Mouse (Mus musculus): ENCODE measurements around the gene Vmn1r43. TPM values are rescaled to one million over a fixed set of nuclear protein-coding genes. Genes with fewer than 3 reads are reported as not detected.

Gene Vmn1r43
- 3.3 TPM for polyA plus RNA-seq (2014; fragmentation: Illumina TruSeq; extraction: RNeasy Lipid Tissue Mini Kit (QIAGEN cat#74804); ENCODE audit: low read depth, low replicate concordance)

DNA sequence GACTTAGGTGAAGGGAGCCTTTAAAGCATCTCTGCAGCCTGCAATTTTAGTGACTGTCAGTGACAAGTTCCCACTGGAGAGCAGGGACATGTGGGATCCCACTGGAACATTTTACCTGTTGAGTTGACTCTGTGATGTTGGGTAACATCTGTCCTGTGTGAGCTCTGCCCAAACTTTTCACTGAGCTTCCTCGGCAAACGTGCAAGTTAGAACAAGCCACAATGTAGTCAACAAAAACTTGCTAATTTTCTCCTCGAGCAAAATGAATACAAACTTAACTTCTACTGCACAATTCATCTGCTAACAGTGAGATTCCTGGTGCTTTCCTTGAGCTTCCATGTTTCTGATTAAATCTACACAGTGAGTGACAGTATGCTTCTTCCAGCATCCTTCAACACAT, at the start of gene Vmn1r43, which contains the start of gene Vmn1r42:
Gene Vmn1r43, minus strand, starts transcription at position 101 of the 400 bp plus-strand sequence.
Gene Vmn1r42, minus strand, starts transcription at position 101 of the 400 bp plus-strand sequence.

DNA sequence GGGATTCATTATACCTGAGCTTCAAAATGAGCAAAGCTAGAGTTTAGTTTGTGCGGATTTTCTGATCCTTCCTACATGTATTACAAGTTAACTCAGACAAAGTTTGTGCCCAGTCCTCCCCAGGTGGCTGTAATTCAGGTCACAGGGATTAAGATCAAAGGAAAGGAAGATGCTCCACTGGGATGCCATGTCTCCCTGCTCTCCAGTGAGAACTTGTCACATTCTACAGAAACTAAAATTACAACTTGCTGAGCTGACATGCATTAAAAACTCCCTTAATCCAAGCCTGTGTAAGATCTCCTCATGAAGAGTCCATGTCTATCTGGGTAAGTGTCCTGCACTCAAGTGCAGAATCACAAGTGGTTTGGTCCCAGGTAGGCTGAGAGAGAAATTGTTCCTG, 7.1 kb upstream of the Vmn1r43 start, which contains the start of gene Vmn1r44:
Gene Vmn1r44, plus strand, starts transcription at position 301 of the 400 bp plus-strand sequence.

Other genes with a start within 250 kb of the Vmn1r43 start
- 267 TPM for gene Txnrd3, start 232.4 kb downstream of the Vmn1r43 start, polyA plus RNA-seq (2014; fragmentation: Illumina TruSeq; extraction: RNeasy Lipid Tissue Mini Kit (QIAGEN cat#74804); ENCODE audit: low read depth, low replicate concordance)
- gene Vmn1r40, start 168.9 kb downstream of the Vmn1r43 start, polyA plus RNA-seq (2014; fragmentation: Illumina TruSeq; extraction: RNeasy Lipid Tissue Mini Kit (QIAGEN cat#74804); ENCODE audit: low read depth, low replicate concordance): 1.6 TPM
- not detected for gene Vmn1r41, start 135.6 kb downstream of the Vmn1r43 start, polyA plus RNA-seq (2014; fragmentation: Illumina TruSeq; extraction: RNeasy Lipid Tissue Mini Kit (QIAGEN cat#74804); ENCODE audit: low read depth, low replicate concordance)
- 0.11 TPM for gene Vmn1r42, start within 50 bp of the Vmn1r43 start, polyA plus RNA-seq (2014; fragmentation: Illumina TruSeq; extraction: RNeasy Lipid Tissue Mini Kit (QIAGEN cat#74804); ENCODE audit: low read depth, low replicate concordance)
- gene Vmn1r44, start 7.2 kb upstream of the Vmn1r43 start, polyA plus RNA-seq (2014; fragmentation: Illumina TruSeq; extraction: RNeasy Lipid Tissue Mini Kit (QIAGEN cat#74804); ENCODE audit: low read depth, low replicate concordance): 0.59 TPM
- gene Vmn1r45, start 64.2 kb upstream of the Vmn1r43 start, polyA plus RNA-seq (2014; fragmentation: Illumina TruSeq; extraction: RNeasy Lipid Tissue Mini Kit (QIAGEN cat#74804); ENCODE audit: low read depth, low replicate concordance): not detected
- gene Vmn1r46, start 92.9 kb upstream of the Vmn1r43 start, polyA plus RNA-seq (2014; fragmentation: Illumina TruSeq; extraction: RNeasy Lipid Tissue Mini Kit (QIAGEN cat#74804); ENCODE audit: low read depth, low replicate concordance): not detected
- not detected for gene Vmn1r47, start 139.7 kb upstream of the Vmn1r43 start, polyA plus RNA-seq (2014; fragmentation: Illumina TruSeq; extraction: RNeasy Lipid Tissue Mini Kit (QIAGEN cat#74804); ENCODE audit: low read depth, low replicate concordance)
- gene Vmn1r48, start 160.4 kb upstream of the Vmn1r43 start, polyA plus RNA-seq (2014; fragmentation: Illumina TruSeq; extraction: RNeasy Lipid Tissue Mini Kit (QIAGEN cat#74804); ENCODE audit: low read depth, low replicate concordance): not detected
- gene Vmn1r49, start 202.1 kb upstream of the Vmn1r43 start, polyA plus RNA-seq (2014; fragmentation: Illumina TruSeq; extraction: RNeasy Lipid Tissue Mini Kit (QIAGEN cat#74804); ENCODE audit: low read depth, low replicate concordance): not detected
- gene Vmn1r50, start 225.0 kb upstream of the Vmn1r43 start, polyA plus RNA-seq (2014; fragmentation: Illumina TruSeq; extraction: RNeasy Lipid Tissue Mini Kit (QIAGEN cat#74804); ENCODE audit: low read depth, low replicate concordance): not detected
- not detected for gene Vmn1r51, start 246.2 kb upstream of the Vmn1r43 start, polyA plus RNA-seq (2014; fragmentation: Illumina TruSeq; extraction: RNeasy Lipid Tissue Mini Kit (QIAGEN cat#74804); ENCODE audit: low read depth, low replicate concordance)

Measured in testis, adult 10 weeks (tissue).